Mouse (Mus musculus) granulocyte monocyte progenitor cell, adult 5-6 weeks (primary cell): ENCODE measurements at regions not wholly inside any gene's neighbourhood (a gene's known extent, or its start where the extent isn't known, plus 50 kb on each side); places are given as distances from the start of the nearest gene placed in this dataset.

Experiments used
- ATAC-seq: replicated peaks from 2 replicates; pipeline ENCODE4 v1.8.0; 2016; ENCODE audit warnings: mild to moderate bottlenecking, moderate TSS enrichment, inconsistent platforms; ENCODE audit not compliant: poor library complexity, severe bottlenecking

DNA sequence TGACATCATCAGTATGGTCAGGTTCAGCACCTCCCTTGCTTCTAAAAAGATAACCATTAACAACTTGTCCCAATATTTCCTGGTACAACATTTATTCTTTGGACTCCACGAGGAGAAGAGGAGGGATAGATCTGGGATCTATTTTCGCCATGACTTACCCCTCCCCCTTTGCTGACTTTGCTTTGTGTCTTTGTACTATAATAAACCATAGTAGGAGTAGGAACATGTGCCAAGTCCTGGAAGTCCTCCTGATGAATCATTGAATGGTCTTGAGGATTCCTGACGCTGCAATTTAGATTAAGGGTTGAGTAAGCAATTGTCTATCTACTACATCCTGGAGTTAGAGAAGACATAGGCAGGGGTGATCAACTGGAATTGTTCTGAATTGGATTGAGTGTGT lies 71.2 kb downstream of the Rbm11 start:
- ATAC-seq = no peak

DNA sequence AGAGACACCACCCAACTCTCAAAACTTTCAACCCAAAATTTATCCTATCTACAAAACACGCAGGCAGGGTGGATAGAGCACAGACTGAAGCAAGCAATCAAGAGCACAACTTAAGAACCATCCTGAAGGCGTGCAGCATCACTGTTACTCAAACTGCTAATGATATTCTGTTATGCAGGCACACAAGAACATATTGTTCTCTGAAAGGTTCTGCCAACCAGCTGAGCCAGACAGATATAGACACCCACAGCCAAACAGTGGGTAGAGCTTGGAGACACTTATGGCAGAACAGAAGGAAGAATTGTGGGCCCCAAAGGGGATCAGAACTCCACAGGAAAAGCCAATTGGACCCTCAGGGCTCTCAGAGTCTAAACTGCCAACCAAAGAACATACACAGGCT lies 74.9 kb downstream of the Rbm11 start:
- ATAC-seq = no peak

DNA sequence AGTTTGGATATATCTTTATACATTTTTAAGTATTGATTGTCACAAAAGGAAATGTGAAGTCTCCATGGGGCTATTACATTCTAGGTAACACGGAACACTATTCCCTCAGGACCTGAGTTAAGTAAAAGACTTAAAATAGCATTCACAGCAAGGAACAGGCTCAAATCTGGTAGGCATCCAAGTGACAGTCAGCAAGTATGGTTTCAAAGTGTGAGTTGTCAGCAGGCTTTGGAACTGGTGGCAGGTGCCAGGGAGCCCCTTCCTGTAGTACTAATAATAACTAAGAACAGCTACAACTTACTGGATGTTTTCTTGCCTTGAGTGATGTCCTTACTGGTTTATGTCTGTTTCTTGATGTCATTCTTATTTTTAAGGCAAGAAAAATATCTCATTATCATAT lies 79.5 kb downstream of the Rbm11 start:
- ATAC-seq = no peak

- peak; percentile 93 for ATAC-seq
Observed at GRCm38 (mm10) chr16:75675871-75676270, 83.2 kb downstream of the Rbm11 start.

GRCm38 (mm10) chr16:75677180-75677579 lies 84.5 kb downstream of the Rbm11 start:
- no peak for ATAC-seq
